Mouse (Mus musculus) adrenal gland, postnatal 0 days (tissue): ENCODE results near the gene Arrb1. TPM values are rescaled to one million over a fixed set of nuclear protein-coding genes. Genes with fewer than 3 reads are reported as not detected.

ENCODE experiments used
- microRNA-seq: library from miRNA; unstranded; fragments of <30 nt; microRNA quantifications from one replicate; pipeline ENCODE4, GENCODE M21; 2016; ENCODE audit warnings: borderline replicate concordance; ENCODE audit not compliant: insufficient number of aligned reads
- polyA plus RNA-seq: library from polyadenylated mRNA; unstranded; fragments of >200 nt; fragmentation: Nextera tagmentation; extraction: Ambion mirVana; gene quantifications from 2 replicates; pipeline ENCODE4 v1.2.1, GENCODE M21; 2015

The Arrb1 gene
- polyA plus RNA-seq = 4.9 and 5.6 TPM in 2 replicates

GRCm38 (mm10) chr7:99534901-99535735, at the start of gene Arrb1:
TSS of gene Arrb1 (plus strand) at chr7:99535466.

DNA sequence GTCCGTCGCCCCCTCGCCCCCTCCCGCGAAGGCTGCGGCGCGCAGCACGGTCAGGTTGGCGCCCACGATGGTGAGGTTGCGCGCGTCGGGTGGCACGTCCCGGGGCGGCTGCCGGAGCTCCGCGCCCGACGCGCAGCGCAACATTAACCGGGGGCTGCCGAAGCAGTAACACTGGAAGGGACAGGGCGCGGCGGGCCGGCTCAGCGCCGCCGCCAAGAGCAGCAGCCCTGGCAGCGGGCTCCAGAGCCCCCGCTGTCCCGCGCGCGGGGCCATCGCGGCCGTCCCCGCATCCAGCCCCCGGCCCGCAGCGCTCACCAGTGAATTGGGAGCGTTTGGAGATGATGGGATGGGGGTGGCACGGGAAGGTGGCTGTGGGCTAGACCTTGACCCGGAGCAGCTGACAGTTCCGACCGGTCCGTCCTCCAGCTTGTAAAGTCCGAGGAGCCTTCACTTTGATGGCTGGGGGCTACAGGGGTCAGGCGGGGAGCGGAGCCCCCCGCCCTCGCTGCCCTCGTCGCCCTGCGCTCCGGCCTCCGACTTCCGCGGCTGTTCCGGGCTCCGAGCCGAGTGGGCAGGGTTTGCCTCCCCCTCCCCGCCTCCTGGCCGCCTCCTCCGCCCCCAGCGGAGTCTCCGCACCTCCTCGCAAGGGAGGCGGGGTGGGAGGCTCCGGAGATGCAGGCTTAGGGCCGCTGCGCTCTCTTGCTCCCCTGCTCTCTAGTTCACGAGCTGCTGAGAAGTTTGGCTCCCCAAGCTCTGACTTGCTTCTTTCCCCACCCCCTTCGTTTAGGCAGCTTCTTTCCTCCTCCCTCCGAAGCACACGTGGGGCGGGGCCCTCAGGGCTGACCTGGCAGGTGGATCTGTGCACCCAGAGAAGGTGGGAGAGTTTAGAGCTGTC, 91.4 kb downstream of the Arrb1 start, which contains the start of gene Tpbgl:
TSS of gene Tpbgl (minus strand) at position 728 of the 895 bp plus-strand sequence.

Small RNAs within 50 kb of the gene (microRNA-seq; reads per million reads assigned to microRNA genes)
- 17.2 reads per million, percentile 22 among the genes with 10 or more reads in this experiment for gene Mir326

Other genes starting within 250 kb of the Arrb1 start
- 474 and 480 TPM in 2 replicates for gene Serpinh1, start 182.2 kb upstream of the Arrb1 start, polyA plus RNA-seq
- 12.0 and 13.7 TPM in 2 replicates for gene Gdpd5, start 154.1 kb upstream of the Arrb1 start, polyA plus RNA-seq
- gene Klhl35, start 69.5 kb upstream of the Arrb1 start, polyA plus RNA-seq = 1.6 and 1.8 TPM in 2 replicates
- gene Rps3, start 51.7 kb upstream of the Arrb1 start, polyA plus RNA-seq = 841 and 1,411 TPM in 2 replicates
- gene Tpbgl, start 91.6 kb downstream of the Arrb1 start, polyA plus RNA-seq = 6.2 and 10.0 TPM in 2 replicates
- gene Slco2b1, start 175.9 kb downstream of the Arrb1 start, polyA plus RNA-seq = 6.2 and 6.9 TPM in 2 replicates
- not detected in 2 replicates for gene Olfr520, start 194.8 kb downstream of the Arrb1 start, polyA plus RNA-seq
- not detected in 2 replicates for gene Olfr521, start 228.0 kb downstream of the Arrb1 start, polyA plus RNA-seq